Mouse (Mus musculus): ENCODE measurements around the gene Ntsr1.
A peak's percentile ranks its signal among the peaks of the same experiment; 100 is the strongest.

The Ntsr1 gene

DNA sequence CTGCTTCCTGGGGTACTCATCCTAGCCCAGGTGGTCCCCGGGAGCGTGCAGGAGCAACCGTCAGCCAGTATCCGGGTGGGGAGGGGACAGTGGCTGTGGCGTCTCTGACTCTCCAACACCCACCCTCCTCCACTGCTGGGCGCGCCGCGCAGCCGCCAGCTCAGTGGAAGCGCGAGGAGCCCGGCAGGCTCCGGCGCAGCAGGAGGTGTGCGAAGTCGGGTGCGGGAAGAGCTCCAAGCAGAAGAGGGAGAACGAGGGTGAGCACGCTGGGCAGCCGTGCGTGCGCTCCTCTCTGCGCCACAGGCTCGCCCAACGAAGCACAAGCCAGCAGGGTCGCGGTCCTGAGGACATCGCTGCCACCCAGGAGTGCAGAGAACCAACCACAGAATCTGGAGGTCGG, at the start of gene Ntsr1:
TSS of gene Ntsr1 (plus strand) at position 236 of the 400 bp plus-strand sequence.
- DNase-seq (ENCODE audit: low spot score in 2 of 2): peak; percentile 75 to 78

DNA sequence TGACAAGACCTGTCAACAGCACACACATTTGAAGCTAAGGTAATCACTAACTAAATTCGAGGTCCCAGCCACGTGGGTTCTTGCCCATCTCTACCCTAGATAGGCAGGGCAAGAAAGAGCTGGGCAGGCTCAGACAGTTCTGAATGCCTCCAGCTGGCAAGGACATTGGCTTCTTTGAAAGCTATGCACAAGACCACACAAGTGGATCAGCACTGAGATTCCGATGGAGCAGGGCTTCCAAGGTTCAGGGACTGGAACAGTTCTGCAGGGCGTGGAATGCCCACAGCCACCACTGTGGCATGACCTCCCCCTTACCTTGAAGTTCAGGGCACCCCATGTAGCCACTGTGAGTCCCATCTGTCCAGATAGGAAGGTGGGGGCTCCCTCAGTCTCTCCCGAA, 49.2 kb upstream of the Ntsr1 start:
- DNase-seq (ENCODE audit: low spot score in 2 of 2): no peak

DNA sequence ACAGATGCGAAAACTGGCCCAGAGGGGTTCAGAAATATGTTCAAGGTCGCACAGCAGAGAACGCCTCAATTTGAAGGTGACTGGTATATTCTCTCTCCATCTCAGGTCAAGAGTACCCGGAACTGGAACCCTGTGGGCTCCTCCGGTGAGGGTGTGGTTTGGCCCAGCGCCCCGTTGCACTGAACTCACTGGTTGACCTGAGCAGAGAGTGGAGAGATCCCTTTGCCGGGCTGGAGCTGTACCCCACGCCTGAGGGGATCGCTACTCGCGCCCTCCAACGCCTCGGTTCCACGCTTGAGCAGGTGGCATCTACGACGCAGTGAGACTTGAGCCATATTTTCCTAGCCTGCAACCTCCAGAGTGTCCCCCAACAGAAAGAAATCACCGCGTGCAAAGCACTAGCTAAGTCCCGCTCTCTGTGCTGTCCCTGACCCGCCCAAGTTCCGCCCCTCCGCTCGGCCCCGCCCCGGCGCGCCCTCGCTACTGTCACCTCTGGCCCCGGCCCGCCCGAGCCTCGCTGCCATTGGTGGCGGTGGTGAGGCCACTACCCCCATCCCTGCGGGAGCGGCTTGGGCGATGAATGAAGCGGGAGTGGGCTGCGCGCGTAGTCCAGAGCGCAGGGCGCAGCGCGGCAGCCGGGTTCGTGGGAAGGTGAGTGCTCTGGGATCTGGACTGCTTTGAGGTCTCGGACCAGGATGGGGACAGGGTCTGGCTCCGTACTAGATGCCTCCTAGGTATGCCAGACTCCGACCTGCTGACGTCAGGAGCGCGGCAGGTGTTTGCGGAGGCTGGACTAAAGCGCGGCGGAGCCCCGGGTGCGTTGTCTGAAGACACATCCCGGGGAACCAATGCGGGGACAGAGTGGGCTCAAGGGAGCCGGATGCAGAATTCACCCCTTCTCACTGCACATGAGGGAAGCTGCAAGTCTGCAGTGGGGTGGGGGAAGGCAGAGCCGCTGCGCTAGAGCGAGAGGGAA, 43.8 kb upstream of the Ntsr1 start, which contains the start of gene Slco4a1:
TSS of gene Slco4a1 (plus strand) at position 523 of the 976 bp plus-strand sequence.
- peak; percentile 75 to 79 for DNase-seq (ENCODE audit: low spot score in 2 of 2)

DNA sequence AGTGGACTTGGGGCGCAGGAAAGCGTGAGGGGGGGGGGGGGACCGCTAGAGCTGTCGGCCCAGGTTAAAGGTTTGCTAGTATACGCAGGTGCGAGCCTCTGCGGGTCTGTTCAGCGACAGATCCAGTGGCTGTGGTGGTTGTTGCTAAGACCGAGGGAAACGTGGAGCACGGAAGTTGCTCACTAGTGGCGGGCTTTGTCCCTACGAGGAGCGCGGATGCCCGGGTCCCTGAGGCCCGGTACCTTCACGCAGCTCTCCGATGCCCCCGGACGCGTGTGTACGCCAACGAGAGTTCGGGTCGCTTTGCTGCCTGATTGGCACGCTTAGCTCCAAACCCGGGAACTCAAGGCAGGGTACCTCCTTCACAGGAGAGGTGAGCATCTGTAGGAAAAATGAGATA, 43.1 kb upstream of the Ntsr1 start:
- peak in 1 of 2 experiments; percentile 37 for DNase-seq (ENCODE audit: low spot score in 2 of 2)

DNA sequence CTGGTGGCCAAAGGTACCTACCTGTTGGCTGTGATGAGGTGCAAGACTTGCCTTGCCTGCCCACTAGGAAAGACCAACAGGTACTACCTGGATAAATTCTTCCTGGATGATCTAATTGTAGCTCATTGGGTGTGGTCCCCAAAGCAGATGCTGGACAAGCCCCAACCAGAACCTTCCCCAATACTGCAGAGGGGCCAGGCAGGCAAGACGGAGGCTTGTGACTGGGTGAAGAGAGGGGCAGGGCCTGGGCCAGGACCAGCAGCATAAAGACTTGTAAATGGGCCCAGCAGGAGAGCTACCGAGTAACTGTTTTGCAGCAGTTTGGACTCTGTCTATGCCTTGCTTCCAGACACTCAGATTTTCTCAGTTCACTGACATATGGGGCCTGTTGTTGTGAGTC, 42.1 kb upstream of the Ntsr1 start:
- no peak for DNase-seq (ENCODE audit: low spot score in 2 of 2)

DNA sequence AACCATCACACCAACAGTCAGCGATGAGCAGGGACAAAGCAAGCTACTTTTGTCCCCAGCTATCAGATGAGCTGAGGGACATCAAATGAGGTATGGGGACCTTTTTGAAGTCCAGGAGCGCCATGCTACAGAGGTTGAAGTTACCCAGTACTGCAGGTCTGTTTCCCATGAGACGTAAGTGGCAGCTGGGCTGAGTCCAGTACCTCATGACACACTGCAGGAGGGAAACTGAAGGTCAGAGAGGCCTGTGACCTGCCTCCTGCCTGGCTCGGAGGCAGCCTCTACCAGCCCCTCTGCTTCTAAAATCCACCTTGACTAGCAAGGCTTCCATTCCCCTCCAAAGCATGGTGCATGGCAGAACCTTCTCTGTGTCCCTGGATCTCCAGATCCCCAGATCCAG, 40.3 kb upstream of the Ntsr1 start:
- DNase-seq (ENCODE audit: low spot score in 2 of 2): no peak

DNA sequence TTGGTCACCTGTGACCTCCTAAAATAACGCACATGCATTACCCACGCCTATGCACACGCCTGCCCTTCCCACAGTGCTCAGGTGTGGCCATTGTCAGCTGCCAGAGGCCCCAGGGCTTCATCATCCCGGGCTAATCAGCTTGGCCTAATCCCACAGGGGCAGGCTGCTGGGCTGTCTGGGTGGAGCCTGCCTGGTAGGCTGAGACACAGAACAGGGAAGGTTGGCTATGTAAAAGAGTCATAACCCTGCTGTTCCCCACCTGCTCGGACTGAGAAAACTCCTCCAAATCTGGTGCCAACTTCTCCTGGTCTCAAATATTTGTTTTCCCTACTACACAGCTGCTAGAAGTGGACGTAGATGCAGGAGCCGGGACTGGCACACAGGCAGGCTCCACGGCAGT, 39.0 kb upstream of the Ntsr1 start:
- DNase-seq (ENCODE audit: low spot score in 2 of 2): no peak

DNA sequence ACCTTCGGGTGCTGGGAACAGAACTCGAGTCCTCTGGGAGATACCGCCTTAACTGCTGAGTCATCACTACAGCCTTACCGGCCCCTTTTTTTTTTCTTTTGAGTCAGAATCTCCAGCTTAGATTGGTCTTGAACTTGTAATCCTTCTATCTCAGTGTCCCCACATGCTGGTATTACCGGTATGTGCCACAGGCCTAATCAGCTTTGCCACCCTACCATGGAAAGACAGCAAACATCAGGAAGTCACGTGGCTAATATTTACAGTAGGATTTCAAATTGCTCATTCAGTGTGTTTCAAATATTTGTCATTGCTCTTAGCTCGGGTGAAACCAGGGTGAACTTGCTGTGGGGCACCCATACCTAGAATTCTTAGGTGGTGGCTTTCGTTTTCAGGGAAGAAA, 37.2 kb upstream of the Ntsr1 start:
- DNase-seq (ENCODE audit: low spot score in 2 of 2): no peak

DNA sequence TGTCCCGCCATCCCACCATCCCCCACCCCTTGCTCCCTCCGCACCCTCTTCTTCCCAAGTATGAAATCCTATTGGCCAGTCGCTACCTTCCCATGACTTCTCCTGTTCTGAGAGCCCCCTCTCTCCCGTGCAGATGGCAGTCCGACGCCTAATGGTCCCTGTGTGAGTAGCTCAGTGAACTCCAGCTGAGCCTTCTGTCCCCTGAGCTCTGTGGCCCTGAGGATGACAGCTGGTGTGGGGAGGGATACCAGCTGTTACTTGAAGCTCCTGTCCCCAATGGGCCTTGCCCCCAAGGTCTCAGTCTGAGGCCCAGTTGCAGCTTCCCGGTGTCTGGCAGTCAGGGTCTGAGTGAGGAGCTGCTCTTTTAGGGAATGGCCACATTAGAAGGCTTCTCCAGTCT, 33.3 kb upstream of the Ntsr1 start:
- DNase-seq (ENCODE audit: low spot score in 2 of 2): no peak

DNA sequence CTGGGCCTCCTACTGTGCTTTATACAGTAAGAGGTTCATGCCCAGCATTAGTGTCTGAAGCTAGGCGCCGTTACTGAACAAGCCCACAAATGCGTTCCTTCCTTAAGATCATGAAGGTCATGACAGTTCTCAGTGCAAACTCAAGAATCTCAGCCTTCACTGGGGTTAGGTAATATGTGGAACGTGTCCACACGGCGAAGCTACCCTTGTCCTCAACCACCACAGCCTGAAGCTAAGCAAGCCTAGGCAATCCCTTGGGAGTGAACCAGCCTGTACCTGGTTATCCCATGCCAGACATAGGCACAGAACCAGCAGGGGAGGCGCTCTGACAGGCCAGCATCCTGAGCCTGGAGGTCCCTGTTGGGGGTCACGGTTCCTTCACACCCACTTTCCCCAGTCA, 30.9 kb upstream of the Ntsr1 start:
- no peak for DNase-seq (ENCODE audit: low spot score in 2 of 2)

DNA sequence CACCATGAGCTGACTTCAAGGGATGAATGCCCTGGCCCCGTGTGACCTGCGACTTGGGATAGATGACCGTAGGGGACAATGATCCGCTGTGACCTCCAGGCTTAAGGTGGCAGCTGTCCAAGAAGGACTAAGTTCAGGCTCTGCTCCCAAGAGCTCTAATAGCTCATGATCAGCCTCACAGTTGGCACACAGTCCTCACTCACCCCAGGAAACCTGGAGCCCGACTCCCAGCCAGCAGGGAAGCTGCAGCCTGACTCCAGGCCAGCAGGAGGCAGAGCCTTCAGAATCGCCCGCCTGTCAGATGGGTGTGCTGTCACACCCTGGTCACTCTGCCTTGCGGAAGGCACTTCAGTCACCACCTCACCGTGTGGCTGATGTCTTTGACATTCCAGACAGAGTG, 30.0 kb upstream of the Ntsr1 start:
- DNase-seq (ENCODE audit: low spot score in 2 of 2): no peak

DNA sequence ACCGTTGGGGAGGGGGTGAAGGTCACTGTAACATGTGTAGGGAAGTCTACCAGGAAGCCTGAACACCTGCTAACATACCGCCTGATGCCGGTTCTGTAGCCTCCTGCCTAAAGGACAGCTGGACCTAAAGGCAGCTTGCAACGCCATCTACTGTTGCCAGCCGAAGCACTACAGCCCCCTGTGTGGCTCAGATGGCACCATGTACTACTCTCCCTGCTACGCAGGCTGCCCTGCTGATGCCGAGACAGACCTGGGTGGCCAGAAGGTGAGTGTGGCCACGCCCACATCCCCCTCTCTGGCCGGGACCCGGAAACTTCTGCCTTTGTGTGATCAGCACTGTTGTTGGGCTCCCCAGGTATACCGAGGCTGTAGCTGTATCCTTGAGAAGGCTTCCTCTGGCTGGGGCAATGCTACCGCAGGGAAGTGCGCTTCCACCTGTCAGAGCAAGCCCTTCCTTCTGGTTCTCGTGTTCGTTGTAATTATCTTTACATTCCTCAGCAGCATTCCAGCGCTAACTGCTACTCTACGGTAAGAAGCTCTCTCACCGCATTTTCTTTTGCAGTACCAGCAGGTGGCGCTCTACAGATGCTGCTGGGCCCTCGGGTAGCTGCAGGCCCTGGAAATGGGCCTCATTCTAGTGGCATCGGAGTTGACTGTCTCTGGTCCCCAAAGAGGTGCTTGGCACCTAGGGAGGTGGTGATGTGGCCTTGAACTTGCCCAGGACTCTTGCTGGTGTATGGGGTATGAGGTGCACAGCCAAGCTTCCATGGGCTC, 27.3 kb upstream of the Ntsr1 start:
- peak; percentile 46 to 60 for DNase-seq (ENCODE audit: low spot score in 2 of 2)

DNA sequence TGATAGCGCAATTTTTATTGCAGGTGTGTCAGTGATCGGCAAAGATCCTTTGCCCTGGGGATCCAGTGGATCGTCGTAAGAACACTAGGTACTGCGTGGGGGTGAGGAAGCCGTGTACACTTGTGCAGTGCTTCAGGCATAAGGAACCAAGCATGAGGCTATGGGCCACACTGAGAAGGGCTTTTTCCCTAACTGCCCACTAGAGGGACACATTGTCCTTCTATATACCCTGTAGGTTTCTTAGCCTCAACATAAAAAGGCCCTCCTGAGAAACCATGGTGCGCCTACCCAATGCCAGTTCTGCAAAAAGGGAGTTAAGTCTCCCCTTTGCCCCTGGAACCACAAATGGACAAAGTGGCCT, 26.7 kb upstream of the Ntsr1 start:
- DNase-seq (ENCODE audit: low spot score in 2 of 2): peak; percentile 80 to 85

DNA sequence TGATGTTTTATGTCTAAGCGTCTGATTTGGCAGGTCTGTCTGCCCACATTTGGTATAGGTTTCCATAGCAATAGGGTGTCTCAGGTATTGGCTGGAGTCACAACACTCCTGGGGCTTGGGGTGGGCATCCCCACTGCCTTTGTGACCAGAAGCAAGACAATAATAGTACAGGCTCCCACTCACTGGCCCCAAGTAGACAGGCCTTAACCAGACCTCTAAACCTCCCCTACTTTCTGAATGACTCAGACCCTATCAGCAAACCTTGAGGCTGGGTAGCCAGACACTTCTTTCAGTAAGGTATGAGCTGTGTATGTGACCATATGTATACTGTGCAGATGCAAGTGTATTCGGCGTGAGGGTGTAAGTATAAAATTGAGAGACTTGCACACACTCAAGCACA, 24.9 kb upstream of the Ntsr1 start:
- DNase-seq (ENCODE audit: low spot score in 2 of 2): no peak

DNA sequence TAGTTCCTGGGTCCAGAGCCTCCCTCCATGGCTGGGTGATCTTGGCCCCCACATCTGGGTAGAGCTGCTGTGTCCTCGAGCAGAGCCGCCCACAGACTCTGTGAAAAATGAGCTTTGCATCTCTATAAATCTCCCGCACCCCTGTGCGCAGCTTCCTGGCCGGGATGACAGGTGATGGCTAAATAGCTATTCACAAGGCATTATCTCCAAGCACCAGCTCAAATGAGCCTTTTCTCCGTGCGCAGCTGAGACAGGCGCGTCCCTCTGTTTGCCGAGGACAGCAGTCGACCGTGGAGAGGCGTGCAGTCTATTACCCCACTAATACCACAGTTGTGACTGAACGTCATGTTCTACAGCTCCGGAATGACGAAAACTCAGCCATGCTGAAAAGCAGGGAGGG, 17.5 kb upstream of the Ntsr1 start:
- no peak for DNase-seq (ENCODE audit: low spot score in 2 of 2)

DNA sequence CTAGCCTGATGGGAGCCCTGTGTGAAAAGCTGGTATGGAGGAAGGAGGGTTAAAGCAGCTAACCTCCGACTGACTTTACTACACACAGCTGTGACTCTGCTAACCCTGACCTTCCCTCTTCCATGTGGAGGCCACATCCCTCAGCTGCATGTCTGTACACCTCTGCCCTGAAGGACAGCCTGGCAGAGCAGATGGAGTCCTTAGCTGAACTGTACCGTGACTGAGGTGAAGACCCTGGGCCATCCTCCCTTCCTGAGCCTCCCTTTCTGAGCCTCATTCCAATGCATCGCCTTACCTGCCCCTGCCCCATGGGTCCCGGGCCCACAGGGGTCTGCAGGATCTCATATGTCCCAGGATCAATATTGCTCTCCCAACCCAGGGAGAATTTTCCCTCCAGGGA, 14.9 kb upstream of the Ntsr1 start:
- DNase-seq (ENCODE audit: low spot score in 2 of 2): no peak

DNA sequence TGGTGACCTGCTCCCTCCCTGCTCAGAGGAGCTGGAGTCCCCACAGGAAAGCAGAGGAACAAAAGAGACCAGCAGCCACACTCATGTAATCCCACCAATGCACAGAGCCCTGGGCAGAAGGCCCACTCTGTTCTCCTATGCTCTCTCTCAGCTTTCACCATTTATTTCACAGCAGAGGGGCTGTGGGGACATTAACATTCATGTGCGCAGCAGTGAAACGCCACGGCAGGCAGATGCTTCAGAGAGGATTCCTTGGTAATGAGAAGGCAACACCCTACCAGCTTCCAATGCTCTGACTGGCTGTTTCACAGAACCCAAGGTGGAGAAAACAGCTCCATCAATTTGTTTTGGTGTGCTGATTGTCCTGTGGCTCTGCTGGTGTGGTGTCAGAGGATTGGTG, 14.5 kb upstream of the Ntsr1 start:
- peak; percentile 61 for DNase-seq (ENCODE audit: low spot score in 2 of 2)

DNA sequence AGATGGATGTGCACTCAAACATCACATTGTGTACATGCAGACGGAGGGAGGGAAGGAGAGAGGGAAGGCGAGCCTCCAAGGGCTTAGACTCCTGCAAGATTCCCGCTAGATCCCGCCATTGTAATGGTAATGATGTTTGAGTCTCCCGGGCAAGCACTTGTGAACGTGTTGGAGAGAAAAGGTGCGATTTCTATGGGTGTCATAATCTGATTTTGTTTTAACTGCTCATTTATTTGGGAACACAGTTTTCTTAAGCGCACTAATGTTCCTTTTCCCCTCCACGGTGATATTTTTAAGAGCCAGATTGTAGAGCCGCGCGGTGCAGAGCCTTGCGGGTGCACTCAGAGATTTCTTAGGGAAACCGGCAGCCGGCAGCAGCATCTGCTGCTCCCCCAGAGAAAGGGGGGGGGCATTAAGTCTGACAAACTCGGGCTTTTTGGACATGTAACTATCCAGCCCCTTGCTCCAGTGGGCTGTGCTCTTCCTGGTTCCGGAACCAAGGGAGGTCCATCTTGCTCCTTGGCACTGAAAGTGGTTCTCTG, 11.5 kb upstream of the Ntsr1 start:
- peak; percentile 57 to 64 for DNase-seq (ENCODE audit: low spot score in 2 of 2)

DNA sequence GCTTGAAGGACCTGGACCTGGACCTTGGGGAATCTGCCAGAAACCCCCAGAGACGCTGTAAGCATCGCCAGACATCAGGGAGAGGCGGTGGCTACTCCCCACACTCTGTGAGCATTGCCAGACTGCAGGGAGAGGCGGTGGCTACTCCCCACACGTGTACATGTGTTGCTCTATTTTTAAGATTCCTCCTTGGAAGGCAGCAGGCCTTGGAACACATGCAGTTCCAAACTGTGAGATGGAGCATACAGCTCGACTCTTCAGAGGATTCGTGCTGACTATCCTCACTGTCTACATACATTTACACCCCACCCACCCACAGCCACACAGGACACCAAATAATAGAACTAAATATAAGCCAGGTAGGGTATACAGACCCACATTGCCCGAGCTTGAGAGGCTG, 3.9 kb upstream of the Ntsr1 start:
- DNase-seq (ENCODE audit: low spot score in 2 of 2): peak; percentile 69 to 82

DNA sequence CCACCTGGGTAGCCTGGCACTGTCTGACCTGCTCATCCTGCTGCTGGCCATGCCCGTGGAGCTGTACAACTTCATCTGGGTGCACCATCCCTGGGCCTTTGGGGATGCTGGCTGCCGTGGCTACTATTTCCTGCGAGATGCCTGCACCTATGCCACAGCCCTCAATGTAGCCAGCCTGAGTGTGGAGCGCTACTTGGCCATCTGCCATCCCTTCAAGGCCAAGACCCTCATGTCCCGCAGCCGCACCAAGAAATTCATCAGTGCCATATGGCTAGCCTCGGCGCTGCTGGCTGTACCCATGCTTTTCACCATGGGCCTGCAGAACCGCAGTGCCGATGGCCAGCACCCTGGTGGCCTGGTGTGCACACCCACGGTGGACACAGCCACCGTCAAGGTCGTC, 950 bp downstream of the Ntsr1 start:
- DNase-seq (ENCODE audit: low spot score in 2 of 2): peak in 1 of 2 experiments; percentile 48

DNA sequence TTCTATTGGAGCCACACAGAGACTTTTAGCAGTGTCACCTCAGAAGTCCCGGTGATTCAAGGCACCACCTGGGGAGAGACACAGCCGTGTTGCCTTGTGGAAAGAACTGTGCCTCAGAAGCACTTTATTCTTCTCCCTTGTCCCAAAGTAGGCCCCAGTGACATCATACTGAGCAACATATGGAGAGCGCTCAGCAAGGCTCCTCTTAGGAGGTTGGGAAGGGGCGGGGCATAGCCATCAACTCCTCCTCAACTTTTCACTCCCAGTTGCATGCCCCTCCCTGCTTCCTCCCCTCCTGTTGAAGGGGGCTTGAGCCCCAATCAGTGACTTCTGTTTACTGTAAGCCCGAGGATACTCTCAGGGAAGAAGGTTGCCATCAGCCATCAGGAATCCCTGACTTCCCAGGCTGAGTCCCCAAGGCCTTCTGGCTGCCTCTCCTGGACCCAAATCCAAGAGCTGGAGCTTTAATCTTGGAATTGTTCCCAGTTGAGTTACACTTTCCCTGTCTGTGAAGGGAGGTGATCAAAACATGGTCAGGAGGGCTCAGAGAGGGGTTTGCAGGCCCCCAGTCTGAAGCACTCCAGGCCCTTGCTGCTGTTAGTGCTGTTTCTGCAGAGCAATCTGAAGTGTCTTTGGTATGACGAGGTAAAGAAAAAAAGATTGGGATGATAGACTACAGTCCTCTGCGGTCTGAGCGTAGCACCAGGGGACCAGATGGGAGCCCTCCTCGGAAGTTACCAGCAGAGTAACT, 1.6 kb downstream of the Ntsr1 start:
- DNase-seq (ENCODE audit: low spot score in 2 of 2): peak in 1 of 2 experiments; percentile 57

DNA sequence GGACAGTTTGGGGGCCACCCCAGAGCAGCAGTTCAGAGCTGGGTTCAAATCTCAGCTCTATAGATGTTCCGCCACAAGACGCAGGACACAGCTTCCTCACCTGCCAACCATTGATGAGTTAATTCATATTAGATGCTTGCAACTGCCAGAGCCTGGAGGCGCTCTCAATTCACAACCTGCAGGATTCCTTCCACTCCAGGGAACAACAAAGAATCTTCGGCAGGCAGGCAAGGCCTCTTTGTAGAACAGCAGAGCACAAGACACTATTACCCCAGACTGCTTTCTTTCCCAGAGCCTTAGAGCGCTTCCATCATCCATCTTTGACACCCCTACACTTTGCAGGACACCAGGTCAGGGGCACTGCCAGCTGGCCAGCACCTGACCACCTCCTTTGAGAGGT, 6.5 kb downstream of the Ntsr1 start:
- no peak for DNase-seq (ENCODE audit: low spot score in 2 of 2)
